Mouse (Mus musculus) left cerebral cortex, adult 18-20 months (tissue): ENCODE data around the gene Fibcd1. TPM values are rescaled to one million over a fixed set of nuclear protein-coding genes. Genes with fewer than 3 reads are reported as not detected.

Experiments used
- DNase-seq, 2 experiments: peaks; one replicate each; pipeline ENCODE4 v3.0.0; 2021 to 2022; ENCODE audit warnings: low spot score in 2 of 2, mixed read lengths in 1 of 2
- total RNA-seq, 2 experiments: library from RNA; stranded (reverse); gene quantifications; 2 replicates each; pipeline ENCODE4 v1.2.3; 2021

Fibcd1 gene
- total RNA-seq, 2 experiments from 2014 or later = 7.4 to 9.2 TPM

DNA sequence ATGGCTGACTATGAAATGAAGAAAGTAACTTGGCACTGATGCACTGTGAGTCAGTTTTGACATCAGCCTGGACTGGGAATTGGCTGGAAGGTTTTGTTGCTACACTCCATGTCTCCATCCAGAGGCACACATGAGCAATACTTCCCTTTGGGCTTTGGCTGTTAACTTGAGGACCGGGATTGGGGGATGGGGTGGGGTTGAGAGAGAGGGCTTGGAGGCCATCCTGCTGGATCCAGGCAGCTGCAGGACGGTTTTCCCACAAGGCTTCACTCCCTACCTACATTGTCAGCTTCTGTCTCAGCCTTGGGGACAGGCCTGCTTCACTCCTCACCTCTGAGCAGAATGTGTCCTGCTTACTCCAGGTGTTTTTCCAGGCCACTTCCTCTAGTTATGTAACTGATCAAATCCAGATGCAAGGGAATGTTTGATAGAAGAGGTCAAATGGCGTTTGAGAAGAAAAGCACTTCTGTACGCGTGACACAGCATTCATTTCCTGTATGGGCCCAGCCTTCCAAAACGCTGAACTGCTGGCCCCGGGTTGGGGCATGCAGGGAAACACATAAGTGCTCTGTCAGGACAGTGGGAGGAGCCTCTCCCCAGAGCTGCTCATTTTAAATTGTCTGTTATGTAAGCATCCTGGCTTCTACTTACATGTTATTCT lies 74.9 kb downstream of the Fibcd1 start:
- no peak for DNase-seq

DNA sequence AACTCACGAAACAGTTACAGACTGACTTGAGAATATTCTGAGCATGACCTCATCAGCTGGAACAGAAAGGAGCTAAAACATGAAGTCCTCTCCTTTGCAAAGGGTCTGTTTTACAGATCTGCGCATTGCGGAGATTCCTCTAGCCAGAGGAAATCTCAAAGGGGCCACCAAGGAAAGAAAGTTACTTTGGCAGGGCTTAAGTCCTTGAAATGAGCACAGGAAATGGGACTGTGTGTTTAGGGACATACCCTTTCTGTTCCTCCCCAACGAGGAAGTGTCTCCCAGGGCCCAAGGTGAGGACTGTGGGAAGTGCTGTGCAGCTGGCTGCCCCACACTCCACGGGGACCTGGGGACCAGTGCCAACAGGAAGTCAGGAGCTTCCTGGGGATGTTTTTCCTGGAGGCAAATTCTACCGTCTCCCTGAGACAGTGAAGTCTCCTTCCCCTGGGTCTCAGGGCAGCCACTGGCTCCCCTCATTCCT lies 76.1 kb downstream of the Fibcd1 start:
- no peak for DNase-seq

DNA sequence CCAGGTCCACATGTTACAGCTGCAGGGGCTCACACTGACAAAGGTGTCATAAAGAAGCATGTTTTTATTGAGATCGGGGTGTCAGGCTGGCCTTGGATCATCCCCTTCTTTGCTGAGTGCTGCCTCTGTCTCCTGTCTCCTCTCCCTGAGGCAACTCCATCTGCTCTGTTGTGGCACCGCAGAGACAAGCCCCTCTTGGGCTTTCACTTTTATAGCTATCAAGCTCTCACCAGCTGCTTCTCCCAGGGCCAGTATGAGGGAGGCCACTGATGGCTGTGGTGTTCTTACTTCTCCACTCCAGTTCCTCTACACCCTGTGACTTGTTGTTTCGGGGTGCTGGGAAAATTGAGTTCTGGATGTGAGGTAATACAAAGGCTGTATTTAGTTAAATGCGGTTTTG lies 76.7 kb downstream of the Fibcd1 start:
- no peak for DNase-seq

- DNase-seq = no peak
Observed at GRCm38 (mm10) chr2:31767815-31768214, 78.0 kb downstream of the Fibcd1 start.

DNA sequence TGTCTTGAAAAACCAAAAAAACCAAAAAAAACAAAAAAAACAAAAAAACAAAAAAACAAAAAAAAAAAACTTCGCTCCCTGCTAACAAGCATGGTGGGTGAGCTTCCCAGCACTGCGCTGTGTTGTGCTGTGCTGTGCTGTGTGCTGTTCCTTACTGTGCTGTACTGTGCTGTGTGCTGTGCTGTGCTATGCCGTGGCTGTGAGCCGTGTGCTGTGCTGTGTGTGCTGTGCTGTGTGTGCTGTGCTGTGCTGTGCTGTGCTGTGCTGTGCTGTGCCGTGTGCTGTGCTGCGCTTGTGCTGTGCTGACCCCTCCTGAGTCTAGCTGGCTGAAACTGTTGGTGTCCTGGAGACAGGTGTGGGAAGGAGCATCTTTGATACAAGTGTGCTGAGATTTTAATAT lies 78.7 kb downstream of the Fibcd1 start:
- no peak for DNase-seq

Other genes with a start within 250 kb of the Fibcd1 start
- gene Prdm12, start 206.0 kb downstream of the Fibcd1 start, total RNA-seq = under 1 TPM; 0.14 to 0.26 TPM
- gene Exosc2, start 175.3 kb downstream of the Fibcd1 start, total RNA-seq = 10 to 100 TPM; 19.5 to 24.2 TPM
- gene Abl1, start 157.6 kb downstream of the Fibcd1 start, total RNA-seq = 10 to 100 TPM; 39.2 to 39.9 TPM
- not detected for gene Qrfp, start 35.4 kb downstream of the Fibcd1 start, total RNA-seq
- 1 to 10 TPM; 5.7 to 7.9 TPM for gene Lamc3, start 41.3 kb upstream of the Fibcd1 start, total RNA-seq
- gene Aif1l, start 104.1 kb upstream of the Fibcd1 start, total RNA-seq = 1 to 10 TPM; 4.8 to 5.2 TPM
- 10 to 100 TPM; 54.4 to 56.3 TPM for gene Nup214, start 128.4 kb upstream of the Fibcd1 start, total RNA-seq
- 1 to 10 TPM; 6.2 to 9.6 TPM for gene Fam78a, start 238.9 kb upstream of the Fibcd1 start, total RNA-seq
- gene Plpp7, start 249.5 kb upstream of the Fibcd1 start, total RNA-seq = 10 to 100 TPM; 27.1 to 32.4 TPM